Mouse (Mus musculus): ENCODE measurements around the gene Tal1. TPM values are rescaled to one million over a fixed set of nuclear protein-coding genes. Genes with fewer than 3 reads are reported as not detected.

Tal1 gene
- 1.4 and 1.7 TPM in 2 replicates for polyA plus RNA-seq (2015; fragmentation: Nextera tagmentation; extraction: Ambion mirVana)

DNA sequence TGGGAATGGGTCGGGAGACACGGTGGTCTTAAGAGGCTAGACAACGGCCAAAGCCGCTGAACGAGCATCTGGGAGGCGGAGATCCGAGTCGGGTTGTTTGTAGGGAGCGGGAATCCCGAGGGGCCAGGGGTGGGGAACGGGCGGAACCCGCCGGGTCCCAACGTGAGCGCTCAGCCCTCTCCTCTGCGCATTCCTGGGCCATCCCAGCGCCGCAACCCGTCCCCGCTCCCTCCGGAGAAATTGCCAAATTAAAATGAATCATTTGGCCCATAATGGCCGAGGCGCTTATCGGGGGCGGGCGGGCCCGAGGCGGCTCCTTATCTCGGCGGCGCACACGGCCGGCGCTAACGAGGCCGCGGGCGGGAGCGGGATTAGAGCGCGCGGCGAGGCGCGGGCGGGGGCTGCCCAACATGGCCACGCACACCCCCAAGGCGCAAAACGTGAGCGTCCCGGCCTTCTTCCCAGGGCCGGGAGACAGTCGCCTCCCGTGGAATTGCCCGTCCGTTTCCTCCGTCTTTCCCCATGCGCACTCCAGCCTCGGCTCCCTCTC is at the start of gene Tal1:
TSS of gene Tal1 (plus strand) at position 56 of the 550 bp plus-strand sequence.
- Histone ChIP-seq H3K36me3 (no peaks in the 10 kb centered on the region), H3K27me3 (peaks cover 99% of the 10 kb centered on the region), H3K4me3 (peak within 1 kb of the TSS; percentile 40), H3K4me1 (peaks cover 16% of the 10 kb centered on the region), H3K27ac (peak within 1 kb of the TSS; percentile 55), H3K4me2 (peak within 1 kb of the TSS; percentile 64), H3K9ac (peak within 1 kb of the TSS; percentile 57), H3K9me3 (no peaks in the 10 kb centered on the region)
- 0 out of 2 replicates have a peak, but pooled peaks have one; percentile 10 for ATAC-seq (ENCODE audit: insufficient number of reproducible peaks, insufficient read depth, low FRiP score, low TSS enrichment, low read depth)
- under 1% methylated on average over 60 of the region's 60 CpGs for WGBS

DNA sequence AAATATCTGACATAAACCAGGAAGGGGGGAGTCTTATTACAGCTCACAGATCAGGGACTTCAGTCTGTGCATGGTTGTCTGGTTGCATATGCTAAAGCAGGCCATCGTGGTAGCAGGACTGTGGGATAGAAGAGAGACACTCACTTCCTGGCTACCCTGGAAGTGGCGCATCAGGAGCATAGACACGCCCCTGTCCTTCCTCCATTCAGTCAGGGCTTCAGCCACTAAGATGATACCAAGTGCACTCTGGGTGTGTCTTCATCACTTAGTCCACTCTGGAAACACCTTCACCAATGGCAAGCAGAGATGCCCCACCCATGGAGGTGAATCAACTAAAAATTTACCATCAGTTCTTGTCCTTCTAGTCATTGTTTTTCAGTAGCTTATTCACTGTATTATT is 42.0 kb upstream of the Tal1 start:
- Histone ChIP-seq H3K4me2 (no peak overlapping the region), H3K36me3 (peaks cover 56% of the 10 kb centered on the region), H3K9me3 (no peaks in the 10 kb centered on the region), H3K27ac (no peak overlapping the region), H3K4me1 (no peaks in the 10 kb centered on the region), H3K4me3 (no peak overlapping the region), H3K9ac (no peak overlapping the region), H3K27me3 (no peaks in the 10 kb centered on the region)
- 88% methylated on average over 3 of the region's 3 CpGs for WGBS
- no peak for ATAC-seq (ENCODE audit: insufficient number of reproducible peaks, insufficient read depth, low FRiP score, low TSS enrichment, low read depth)

DNA sequence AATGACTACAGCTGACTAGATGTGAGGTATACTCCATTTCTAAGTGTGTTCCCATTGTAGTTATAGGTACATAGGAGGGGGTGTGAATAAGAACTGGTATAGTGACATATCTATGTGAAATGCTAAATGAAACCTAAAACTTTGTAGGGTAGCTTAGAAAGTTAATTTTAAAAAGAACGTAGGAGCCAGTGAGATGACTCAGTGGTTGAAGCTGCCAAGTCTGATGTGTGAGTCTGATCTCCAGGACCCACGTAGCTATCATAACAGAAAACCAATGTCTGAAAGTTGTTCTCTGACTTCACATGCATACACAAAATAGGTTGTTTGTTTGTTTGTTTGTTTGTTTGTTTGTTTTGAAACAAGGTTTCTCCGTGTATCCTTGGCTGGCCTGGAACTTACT is 36.2 kb upstream of the Tal1 start:
- no peaks in the 10 kb centered on the region for H3K9me3 ChIP-seq
- H3K27me3 ChIP-seq = no peaks in the 10 kb centered on the region
- no peak overlapping the region for H3K4me3 ChIP-seq
- H3K4me2 ChIP-seq = no peak overlapping the region
- ATAC-seq (ENCODE audit: insufficient number of reproducible peaks, insufficient read depth, low FRiP score, low TSS enrichment, low read depth) = no peak
- no peaks in the 10 kb centered on the region for H3K4me1 ChIP-seq
- WGBS = 96% methylated on average over 3 of the region's 3 CpGs
- H3K9ac ChIP-seq = no peak overlapping the region
- no peak overlapping the region for H3K27ac ChIP-seq
- H3K36me3 ChIP-seq = peaks cover 56% of the 10 kb centered on the region

- peaks cover 45% of the 10 kb centered on the region for H3K36me3 ChIP-seq
- H3K4me3 ChIP-seq = no peak overlapping the region
- no peaks in the 10 kb centered on the region for H3K9me3 ChIP-seq
- no peak overlapping the region for H3K27ac ChIP-seq
- no peaks in the 10 kb centered on the region for H3K4me1 ChIP-seq
- H3K9ac ChIP-seq = no peak overlapping the region
- H3K4me2 ChIP-seq = no peak overlapping the region
- no peaks in the 10 kb centered on the region for H3K27me3 ChIP-seq
- ATAC-seq (ENCODE audit: insufficient number of reproducible peaks, insufficient read depth, low FRiP score, low TSS enrichment, low read depth) = 0 out of 2 replicates have a peak, but pooled peaks have one; percentile 20
- 82% methylated on average over 6 of the region's 6 CpGs for WGBS
Observed at GRCm38 (mm10) chr4:115035043-115035442, 21.2 kb upstream of the Tal1 start.

GRCm38 (mm10) chr4:115038242-115038641 is 18.0 kb upstream of the Tal1 start:
- H3K36me3 ChIP-seq = peaks cover 52% of the 10 kb centered on the region
- WGBS = 37% methylated on average over 4 of the region's 4 CpGs
- no peaks in the 10 kb centered on the region for H3K9me3 ChIP-seq
- no peak overlapping the region for H3K9ac ChIP-seq
- H3K4me3 ChIP-seq = no peak overlapping the region
- H3K4me1 ChIP-seq = no peaks in the 10 kb centered on the region
- H3K4me2 ChIP-seq = no peak overlapping the region
- ATAC-seq (ENCODE audit: insufficient number of reproducible peaks, insufficient read depth, low FRiP score, low TSS enrichment, low read depth) = no peak
- H3K27ac ChIP-seq = no peak overlapping the region
- no peaks in the 10 kb centered on the region for H3K27me3 ChIP-seq

DNA sequence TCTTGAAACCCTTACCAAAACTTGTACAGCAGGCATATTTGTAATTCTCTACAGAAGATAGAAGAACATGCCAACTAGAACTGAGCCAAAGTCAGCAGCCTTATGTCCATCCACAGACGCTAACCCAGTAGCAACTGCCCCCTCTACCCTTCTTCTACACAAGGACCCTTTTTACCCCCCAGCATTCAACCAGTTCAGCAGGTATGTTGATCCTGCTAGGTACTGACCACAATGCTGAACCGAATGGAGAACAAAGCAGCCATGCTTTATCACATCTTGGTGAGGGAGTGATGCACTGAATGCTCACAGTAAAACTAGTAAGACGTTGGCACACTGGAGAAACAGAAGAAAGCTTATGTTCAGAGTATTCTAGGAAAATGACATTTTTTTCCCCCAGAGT is 10.6 kb upstream of the Tal1 start:
- Histone ChIP-seq H3K9ac (no peak overlapping the region), H3K4me2 (no peak overlapping the region), H3K9me3 (no peaks in the 10 kb centered on the region), H3K4me3 (no peak overlapping the region), H3K27ac (no peak overlapping the region), H3K36me3 (peaks cover 32% of the 10 kb centered on the region), H3K27me3 (peaks cover 18% of the 10 kb centered on the region), H3K4me1 (no peaks in the 10 kb centered on the region)
- ATAC-seq (ENCODE audit: insufficient number of reproducible peaks, insufficient read depth, low FRiP score, low TSS enrichment, low read depth) = no peak
- WGBS = 85% methylated on average over 3 of the region's 3 CpGs

- Histone ChIP-seq H3K27ac (no peak overlapping the region), H3K4me2 (no peak overlapping the region), H3K4me3 (no peak overlapping the region), H3K27me3 (peaks cover 39% of the 10 kb centered on the region), H3K4me1 (peaks cover 6% of the 10 kb centered on the region), H3K9me3 (no peaks in the 10 kb centered on the region), H3K36me3 (peaks cover 11% of the 10 kb centered on the region; the same call in 1 of the 2 replicates), H3K9ac (no peak overlapping the region)
- WGBS = 8% methylated on average over 5 of the region's 5 CpGs
- ATAC-seq (ENCODE audit: insufficient number of reproducible peaks, insufficient read depth, low FRiP score, low TSS enrichment, low read depth) = no peak
Observed at GRCm38 (mm10) chr4:115047750-115048149, 8.5 kb upstream of the Tal1 start.

DNA sequence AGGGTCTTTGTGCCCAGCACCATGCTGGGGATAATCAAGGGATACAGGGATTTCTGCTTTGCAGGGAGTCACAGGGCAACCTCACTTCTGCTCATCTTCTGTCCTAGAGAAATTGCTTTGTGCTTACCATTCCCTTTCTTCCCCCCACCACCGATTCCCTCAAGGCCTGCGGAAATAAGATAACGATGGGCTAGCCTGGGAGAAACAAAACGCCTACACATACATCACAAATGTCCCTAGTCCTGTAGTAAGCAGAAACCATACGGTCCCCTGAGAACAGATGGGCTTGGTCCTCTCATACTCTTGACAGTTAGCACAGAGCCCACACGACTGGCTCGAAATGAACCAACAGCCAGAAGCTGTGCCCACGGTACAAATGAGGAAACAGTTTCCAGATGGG is 8.0 kb upstream of the Tal1 start:
- Histone ChIP-seq H3K9ac (no peak overlapping the region), H3K4me1 (peaks cover 8% of the 10 kb centered on the region), H3K27me3 (peaks cover 44% of the 10 kb centered on the region), H3K4me2 (no peak overlapping the region), H3K4me3 (no peak overlapping the region), H3K27ac (no peak overlapping the region), H3K9me3 (no peaks in the 10 kb centered on the region), H3K36me3 (peaks cover 11% of the 10 kb centered on the region; the same call in 1 of the 2 replicates)
- ATAC-seq (ENCODE audit: insufficient number of reproducible peaks, insufficient read depth, low FRiP score, low TSS enrichment, low read depth) = no peak
- whole genome bisulfite sequencing = 51% methylated on average over 8 of the region's 8 CpGs

GRCm38 (mm10) chr4:115051245-115051644 is 5.0 kb upstream of the Tal1 start:
- 76% methylated on average over 5 of the region's 5 CpGs for WGBS
- Histone ChIP-seq H3K27me3 (peaks cover 74% of the 10 kb centered on the region), H3K9me3 (no peaks in the 10 kb centered on the region), H3K36me3 (no peaks in the 10 kb centered on the region), H3K27ac (no peak overlapping the region), H3K4me3 (no peak overlapping the region), H3K4me1 (peaks cover 8% of the 10 kb centered on the region), H3K4me2 (no peak overlapping the region), H3K9ac (no peak overlapping the region)
- no peak for ATAC-seq (ENCODE audit: insufficient number of reproducible peaks, insufficient read depth, low FRiP score, low TSS enrichment, low read depth)

DNA sequence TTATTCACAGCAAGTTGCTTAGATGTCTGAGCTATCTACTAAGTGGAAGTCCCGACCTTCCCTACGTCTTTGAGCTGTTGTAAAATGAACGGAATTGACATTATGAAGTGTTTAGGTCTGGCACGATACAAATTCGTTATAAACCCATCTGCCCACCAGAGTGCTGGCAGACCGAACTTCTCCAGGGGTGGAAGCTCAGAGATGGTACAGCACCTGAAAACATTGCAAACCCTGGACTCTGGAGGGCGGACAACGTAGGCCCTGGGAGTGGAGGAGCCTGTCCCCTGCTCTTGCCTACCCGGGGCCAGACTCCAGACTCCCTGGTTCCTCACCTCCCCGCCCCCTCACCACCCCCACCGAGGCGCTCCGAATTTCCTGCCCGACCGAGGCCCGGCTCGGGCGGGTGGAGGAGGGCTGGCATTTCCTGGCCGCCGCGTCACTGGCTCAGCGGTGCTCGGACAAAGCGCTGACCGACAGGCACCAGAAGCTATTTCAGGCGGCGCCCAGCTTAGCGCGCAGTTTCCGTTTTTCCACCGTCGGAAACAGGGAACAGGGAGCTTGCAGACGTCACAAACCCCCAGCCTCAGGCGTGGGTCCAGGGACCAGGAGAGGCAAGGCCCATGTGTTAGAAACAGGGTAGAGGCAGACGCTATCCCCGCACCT is 3.8 kb upstream of the Tal1 start:
- Histone ChIP-seq H3K4me2 (peak overlapping the region; percentile 57), H3K27ac (no peak overlapping the region), H3K27me3 (peaks cover 87% of the 10 kb centered on the region), H3K9ac (peak overlapping the region; percentile 32), H3K9me3 (no peaks in the 10 kb centered on the region), H3K4me1 (peaks cover 16% of the 10 kb centered on the region), H3K36me3 (no peaks in the 10 kb centered on the region), H3K4me3 (peak overlapping the region; percentile 34)
- whole genome bisulfite sequencing = 1% methylated on average over 36 of the region's 36 CpGs
- ATAC-seq (ENCODE audit: insufficient number of reproducible peaks, insufficient read depth, low FRiP score, low TSS enrichment, low read depth) = no peak

GRCm38 (mm10) chr4:115055044-115055443 is 1.2 kb upstream of the Tal1 start:
- Histone ChIP-seq H3K4me1 (peaks cover 16% of the 10 kb centered on the region), H3K27me3 (peaks cover 100% of the 10 kb centered on the region), H3K27ac (no peak overlapping the region), H3K9ac (no peak overlapping the region), H3K4me3 (no peak overlapping the region), H3K9me3 (no peaks in the 10 kb centered on the region), H3K36me3 (no peaks in the 10 kb centered on the region), H3K4me2 (no peak overlapping the region)
- ATAC-seq (ENCODE audit: insufficient number of reproducible peaks, insufficient read depth, low FRiP score, low TSS enrichment, low read depth) = no peak
- WGBS = 2% methylated on average over 2 of the region's 2 CpGs

DNA sequence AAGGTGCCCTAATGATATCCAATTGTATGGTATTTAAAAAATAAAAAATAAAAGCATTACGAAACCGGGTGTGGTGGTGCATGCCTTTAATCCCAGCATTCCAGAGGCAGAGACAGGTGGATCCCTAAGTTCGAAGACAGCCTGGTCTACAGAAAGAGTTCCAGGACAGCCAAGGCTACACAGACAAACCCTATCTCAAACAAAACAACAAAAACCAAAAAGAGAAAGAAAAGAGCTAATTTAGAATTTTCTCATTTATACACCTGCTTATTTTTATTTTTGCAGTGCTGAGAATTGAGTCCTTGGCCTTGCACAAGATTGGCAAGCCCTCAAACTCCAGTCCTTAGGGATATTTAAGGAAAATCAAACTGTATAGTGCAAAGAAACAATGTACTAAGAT is 535 bp upstream of the Tal1 start:
- no peak overlapping the region for H3K27ac ChIP-seq
- H3K4me1 ChIP-seq = peaks cover 16% of the 10 kb centered on the region
- 20% methylated on average over 3 of the region's 3 CpGs for WGBS
- no peak overlapping the region for H3K9ac ChIP-seq
- H3K27me3 ChIP-seq = peaks cover 100% of the 10 kb centered on the region
- H3K9me3 ChIP-seq = no peaks in the 10 kb centered on the region
- H3K36me3 ChIP-seq = no peaks in the 10 kb centered on the region
- H3K4me2 ChIP-seq = no peak overlapping the region
- H3K4me3 ChIP-seq = no peak overlapping the region
- ATAC-seq (ENCODE audit: insufficient number of reproducible peaks, insufficient read depth, low FRiP score, low TSS enrichment, low read depth) = no peak
